Mouse (Mus musculus) hindbrain, embryonic 14.5 days (tissue): Measurements from ENCODE around the gene Ntng1. TPM values are rescaled to one million over a fixed set of nuclear protein-coding genes. Genes with fewer than 3 reads are reported as not detected.

Experiments used
- ATAC-seq: fragments of 200-750 bp; cut with Nextera tagmentation; 2 replicates; pipeline ENCODE4 v1.8.0; 2017; ENCODE audit warnings: moderate number of reproducible peaks, mild to moderate bottlenecking, moderate TSS enrichment, moderate library complexity; ENCODE audit not compliant: low FRiP score
- DNase-seq: peaks from one replicate; pipeline ENCODE4 v3.0.0-alpha.2; 2015; ENCODE audit warnings: low spot score
- H3K27ac ChIP-seq: fragments of 300-500 bp; sonication (generic); 2 replicates; pipeline ENCODE4 v1.5.1; 2014; ENCODE audit warnings: mild to moderate bottlenecking, moderate library complexity
- H3K27me3 ChIP-seq: fragments of 300-500 bp; sonication (generic); 2 replicates; pipeline ENCODE4 v1.6.1; 2014; ENCODE audit warnings: mild to moderate bottlenecking, low read length, mixed read lengths; ENCODE audit not compliant: control insufficient read depth, insufficient read depth
- H3K36me3 ChIP-seq: fragments of 300-500 bp; sonication (generic); replicated peaks from 2 replicates; pipeline ENCODE4 v1.6.1; 2014; ENCODE audit not compliant: control insufficient read depth, insufficient read depth
- H3K4me1 ChIP-seq: fragments of 300-500 bp; sonication (generic); replicated peaks from 2 replicates; pipeline ENCODE4 v1.6.1; 2014; ENCODE audit warnings: antibody characterized with exemption, low read length, mixed read lengths; ENCODE audit not compliant: control insufficient read depth, insufficient read depth
- H3K4me2 ChIP-seq: fragments of 300-500 bp; sonication (generic); replicated peaks from 2 replicates; pipeline ENCODE4 v1.6.1; 2014; ENCODE audit warnings: mild to moderate bottlenecking, moderate library complexity
- H3K4me3 ChIP-seq: fragments of 300-500 bp; sonication (generic); replicated peaks from 2 replicates; pipeline ENCODE4 v1.5.1; 2014; ENCODE audit warnings: mild to moderate bottlenecking, low read length
- H3K9ac ChIP-seq: fragments of 300-500 bp; sonication (generic); 2 replicates; pipeline ENCODE4 v1.6.1; 2014
- H3K9me3 ChIP-seq: fragments of 300-500 bp; sonication (generic); 2 replicates; pipeline ENCODE4 v1.6.1; 2016; ENCODE audit warnings: low read length; ENCODE audit not compliant: control insufficient read depth
- WGBS: fragments of 180-500 bp; shearing (Covaris S2); extraction: QIAGEN DNeasy Blood & Tissue Kit; methylation state at CpG from one replicate; pipeline ENCODE4 v1.1.7; 2014; 5-methylcytosine and 5-hydroxymethylcytosine counted together
- polyA plus RNA-seq: library from polyadenylated mRNA; unstranded; fragments of >200 nt; fragmentation: Nextera tagmentation; extraction: Ambion mirVana; gene quantifications from 2 replicates; pipeline ENCODE4 v1.2.1, GENCODE M21; 2014

Ntng1 gene
- polyA plus RNA-seq, 1 experiment from 2014 or later: 21.3 TPM

DNA sequence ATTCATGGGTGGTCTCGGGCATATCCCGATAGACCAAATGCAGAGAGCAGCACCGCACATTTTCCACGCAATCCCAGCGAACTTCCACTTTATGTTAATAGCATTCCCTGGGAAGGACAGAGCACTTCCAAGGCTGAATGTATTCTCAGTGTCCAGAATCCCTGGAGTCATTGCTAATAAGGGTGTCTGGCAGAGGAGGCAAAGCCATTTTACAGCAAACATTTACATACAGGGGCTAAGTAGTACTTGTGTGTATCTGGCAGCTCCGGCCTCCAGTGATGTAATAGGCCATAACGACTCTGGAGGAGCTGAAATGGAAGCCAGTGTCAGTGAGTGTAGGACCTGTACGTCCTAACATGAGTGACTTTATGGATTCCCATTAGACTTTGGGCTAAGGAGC, 11.5 kb downstream of the Ntng1 start:
- H3K27me3 ChIP-seq: no peaks in the 10 kb centered on the region
- ATAC-seq (peak; percentile 67), DNase-seq (no peak)
- no peak overlapping the region for H3K9ac ChIP-seq
- H3K36me3 ChIP-seq: peaks cover 6% of the 10 kb centered on the region; the same call in 1 of the 2 replicates
- no peak overlapping the region for H3K4me3 ChIP-seq
- H3K27ac ChIP-seq: no peak overlapping the region
- peak overlapping the region; percentile 10 for H3K4me2 ChIP-seq
- no peaks in the 10 kb centered on the region for H3K9me3 ChIP-seq
- WGBS: 40% methylated on average over 8 of the region's 8 CpGs
- H3K4me1 ChIP-seq: peaks cover 9% of the 10 kb centered on the region

DNA sequence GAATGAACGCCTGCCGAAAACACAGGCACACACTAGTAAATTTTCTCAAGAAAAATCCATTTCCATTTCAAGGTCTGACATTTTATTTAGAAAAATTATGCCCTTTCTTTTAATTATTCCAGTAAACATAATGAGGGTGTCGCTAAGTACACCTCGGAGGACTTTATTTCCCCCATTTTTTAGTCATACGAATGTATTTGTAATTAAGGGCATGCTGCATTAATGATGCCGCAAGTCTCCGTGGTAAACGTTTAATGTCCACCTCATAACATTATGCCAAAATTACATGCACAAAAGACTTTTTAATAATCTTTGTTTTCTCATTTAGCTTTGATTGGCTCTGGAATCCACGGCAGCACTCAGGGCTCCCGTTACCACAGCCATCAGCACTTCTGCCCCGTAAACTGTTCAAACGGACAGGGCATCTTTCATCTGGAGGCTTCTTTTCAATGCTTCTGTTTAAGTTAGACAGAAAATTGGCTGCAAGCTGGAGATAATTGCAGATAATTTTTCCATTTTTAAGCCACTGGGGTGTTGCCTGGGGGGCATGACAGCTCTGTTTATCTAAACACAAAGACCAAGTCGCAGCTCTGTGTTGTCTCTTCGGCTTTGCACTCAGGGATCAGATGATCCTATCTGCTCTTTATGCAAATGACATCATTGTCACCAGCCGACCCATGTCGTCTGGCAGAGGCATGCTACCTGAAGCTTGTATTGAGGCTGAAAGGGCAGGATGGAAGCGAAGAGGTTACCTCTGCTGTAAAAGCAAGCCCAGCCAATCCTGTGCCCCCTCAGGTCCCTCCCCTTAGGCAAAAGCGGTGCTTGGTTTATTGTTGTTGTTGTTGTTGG, 12.5 kb downstream of the Ntng1 start:
- peak; percentile 78 for ATAC-seq
- Histone ChIP-seq H3K27me3 (no peaks in the 10 kb centered on the region), H3K9ac (peak overlapping the region; percentile 46), H3K27ac (peak overlapping the region; percentile 60), H3K36me3 (peaks cover 6% of the 10 kb centered on the region; the same call in 1 of the 2 replicates), H3K9me3 (no peaks in the 10 kb centered on the region), H3K4me1 (peaks cover 9% of the 10 kb centered on the region), H3K4me3 (peak overlapping the region; percentile 11), H3K4me2 (peak overlapping the region; percentile 44)
- WGBS: 33% methylated on average over 18 of the region's 18 CpGs
- no peak for DNase-seq

DNA sequence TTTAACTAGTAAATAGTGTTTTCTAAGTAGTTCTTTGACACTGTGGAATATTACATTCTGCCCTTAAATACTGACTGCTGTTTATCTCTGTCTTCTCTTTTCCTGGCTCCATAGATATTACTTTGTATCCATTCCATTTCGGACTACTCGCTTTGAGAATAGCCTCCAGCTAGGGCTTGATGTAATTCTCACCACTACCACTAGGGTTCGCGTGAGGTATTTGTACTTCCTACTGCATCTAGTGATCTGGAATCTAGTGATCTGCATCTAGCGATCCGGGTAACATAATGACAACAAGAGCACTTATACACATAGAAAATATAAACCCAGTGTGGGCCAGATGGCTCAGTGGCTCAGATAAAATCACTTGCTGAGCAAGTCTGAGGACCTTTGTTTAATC, 14.2 kb downstream of the Ntng1 start:
- WGBS: 60% methylated on average over 6 of the region's 6 CpGs
- DNase-seq (no peak), ATAC-seq (no peak)
- Histone ChIP-seq H3K9me3 (no peaks in the 10 kb centered on the region), H3K27me3 (no peaks in the 10 kb centered on the region), H3K4me3 (no peak overlapping the region), H3K36me3 (no peaks in the 10 kb centered on the region), H3K4me1 (peaks cover 9% of the 10 kb centered on the region), H3K27ac (no peak overlapping the region), H3K9ac (no peak overlapping the region), H3K4me2 (no peak overlapping the region)

DNA sequence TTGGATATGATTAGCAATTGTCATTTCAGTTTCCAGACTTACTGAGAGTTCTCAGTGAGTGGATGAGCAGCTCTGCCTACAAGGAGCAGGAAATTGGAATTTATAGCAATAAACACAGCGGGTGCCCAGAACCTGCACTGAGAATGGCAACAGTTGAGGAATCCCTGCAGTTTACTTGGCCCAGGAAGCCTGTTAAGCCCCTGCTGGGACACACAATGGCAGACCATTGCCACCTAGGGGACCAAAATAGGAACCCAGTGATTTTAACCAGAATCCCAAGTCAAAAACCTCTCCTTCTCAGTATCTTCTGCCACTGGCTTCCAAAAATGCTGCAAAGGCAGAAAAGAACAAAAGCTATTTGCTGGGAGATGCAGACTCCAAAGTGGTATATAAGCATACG, 37.8 kb downstream of the Ntng1 start:
- Histone ChIP-seq H3K27ac (no peak overlapping the region), H3K4me3 (no peak overlapping the region), H3K4me1 (no peaks in the 10 kb centered on the region), H3K36me3 (no peaks in the 10 kb centered on the region), H3K9ac (no peak overlapping the region), H3K9me3 (no peaks in the 10 kb centered on the region), H3K4me2 (no peak overlapping the region), H3K27me3 (no peaks in the 10 kb centered on the region)
- ATAC-seq (no peak), DNase-seq (no peak)
- WGBS: 45% methylated on average over 2 of the region's 2 CpGs

DNA sequence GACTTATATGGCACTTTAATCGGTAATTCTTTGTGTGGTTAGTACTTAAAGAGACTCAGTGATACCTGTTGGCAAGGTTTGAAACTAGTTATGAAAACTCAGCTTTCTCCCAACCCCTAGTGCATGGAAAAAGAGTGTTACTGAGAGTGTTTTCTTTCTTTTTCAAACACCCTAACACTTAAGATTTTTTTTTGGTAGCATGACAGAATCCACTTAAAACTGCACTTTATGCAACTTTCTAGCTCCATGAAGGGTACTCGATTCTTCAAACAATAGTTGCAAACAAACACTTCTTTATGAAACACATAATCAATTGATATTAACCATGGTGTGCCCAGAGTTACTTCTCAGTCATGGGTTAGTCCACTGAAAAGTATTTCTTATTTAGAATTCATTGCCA, 49.4 kb downstream of the Ntng1 start:
- no peak overlapping the region for H3K4me2 ChIP-seq
- H3K27me3 ChIP-seq: no peaks in the 10 kb centered on the region
- H3K36me3 ChIP-seq: no peaks in the 10 kb centered on the region
- H3K9ac ChIP-seq: no peak overlapping the region
- no peaks in the 10 kb centered on the region for H3K9me3 ChIP-seq
- DNase-seq (no peak), ATAC-seq (no peak)
- no peak overlapping the region for H3K27ac ChIP-seq
- H3K4me3 ChIP-seq: no peak overlapping the region
- 0 out of 2 replicates have a peak, but pooled peaks cover 7% of the 10 kb centered on the region for H3K4me1 ChIP-seq
- WGBS: 69% methylated on average over 2 of the region's 2 CpGs

DNA sequence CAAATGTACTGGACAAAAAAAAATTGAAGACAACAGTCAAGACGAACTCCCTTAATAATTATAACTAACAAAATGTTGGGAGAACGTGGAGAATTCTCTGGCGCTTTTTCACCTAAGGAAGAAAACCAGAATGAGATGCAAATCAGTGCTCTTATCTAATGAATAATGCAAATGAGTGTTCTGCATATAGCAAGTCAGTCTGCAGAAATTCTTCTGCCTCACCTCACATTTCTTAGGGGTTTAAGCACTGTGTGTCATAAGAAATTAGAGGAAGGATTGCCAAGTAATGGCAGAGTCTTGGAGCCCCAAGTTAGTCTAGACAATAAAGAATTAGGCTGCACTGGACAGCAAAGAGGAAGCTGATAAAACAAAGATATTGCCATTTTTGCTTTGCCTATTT, 49.8 kb downstream of the Ntng1 start:
- H3K4me2 ChIP-seq: no peak overlapping the region
- H3K27me3 ChIP-seq: no peaks in the 10 kb centered on the region
- 44% methylated on average over 3 of the region's 3 CpGs for WGBS
- no peaks in the 10 kb centered on the region for H3K9me3 ChIP-seq
- no peak overlapping the region for H3K4me3 ChIP-seq
- DNase-seq: no peak
- H3K9ac ChIP-seq: no peak overlapping the region
- H3K4me1 ChIP-seq: 0 out of 2 replicates have a peak, but pooled peaks cover 7% of the 10 kb centered on the region
- ATAC-seq: no peak
- no peak overlapping the region for H3K27ac ChIP-seq
- H3K36me3 ChIP-seq: no peaks in the 10 kb centered on the region

DNA sequence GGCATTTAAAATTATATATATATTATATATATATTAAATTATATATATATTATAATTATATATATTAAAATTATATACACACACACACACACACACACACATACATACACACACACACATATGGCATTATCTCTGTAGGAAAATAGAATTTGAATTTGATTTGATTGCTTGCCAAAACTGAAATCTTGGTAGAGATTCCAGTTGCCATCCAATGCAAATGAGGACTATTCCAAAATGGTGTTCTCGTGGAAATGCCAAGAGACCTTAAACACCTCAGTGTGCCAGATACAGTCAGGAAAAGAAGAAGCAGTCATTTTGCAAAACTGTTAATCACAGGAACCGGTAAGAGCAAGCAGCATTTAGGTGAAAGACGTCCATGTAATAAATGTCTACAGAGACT, 51.3 kb downstream of the Ntng1 start:
- 81% methylated on average over 3 of the region's 3 CpGs for WGBS
- H3K4me1 ChIP-seq: 0 out of 2 replicates have a peak, but pooled peaks cover 7% of the 10 kb centered on the region
- no peak for DNase-seq
- H3K9ac ChIP-seq: no peak overlapping the region
- no peaks in the 10 kb centered on the region for H3K27me3 ChIP-seq
- H3K36me3 ChIP-seq: no peaks in the 10 kb centered on the region
- ATAC-seq: no peak
- H3K27ac ChIP-seq: no peak overlapping the region
- H3K9me3 ChIP-seq: no peaks in the 10 kb centered on the region
- no peak overlapping the region for H3K4me2 ChIP-seq
- no peak overlapping the region for H3K4me3 ChIP-seq

DNA sequence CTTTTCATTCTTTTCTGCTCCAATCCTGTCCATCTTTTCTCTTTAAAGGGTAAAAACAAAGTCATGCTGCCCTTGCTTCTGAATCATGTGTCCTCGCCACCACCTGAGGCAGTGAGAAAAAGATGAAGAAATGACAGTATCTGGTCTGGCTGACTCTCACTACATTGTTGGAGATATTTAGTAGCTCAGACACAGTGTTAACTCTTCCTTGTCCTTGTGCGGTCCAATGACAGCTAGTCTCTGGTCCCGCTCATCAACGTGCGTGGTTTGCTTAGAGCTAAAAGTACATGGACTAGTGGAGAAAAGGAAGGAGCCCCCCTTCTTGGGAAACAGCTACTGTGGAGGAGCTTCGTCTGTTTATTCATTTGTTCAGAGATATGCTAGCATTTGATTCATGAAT, 56.6 kb downstream of the Ntng1 start:
- no peaks in the 10 kb centered on the region for H3K36me3 ChIP-seq
- no peak for ATAC-seq
- H3K9me3 ChIP-seq: no peaks in the 10 kb centered on the region
- DNase-seq: no peak
- peaks cover 9% of the 10 kb centered on the region; the same call in 1 of the 2 replicates for H3K4me1 ChIP-seq
- 84% methylated on average over 6 of the region's 6 CpGs for WGBS
- no peak overlapping the region for H3K4me3 ChIP-seq
- no peak overlapping the region for H3K27ac ChIP-seq
- no peaks in the 10 kb centered on the region for H3K27me3 ChIP-seq
- H3K4me2 ChIP-seq: no peak overlapping the region
- no peak overlapping the region for H3K9ac ChIP-seq

DNA sequence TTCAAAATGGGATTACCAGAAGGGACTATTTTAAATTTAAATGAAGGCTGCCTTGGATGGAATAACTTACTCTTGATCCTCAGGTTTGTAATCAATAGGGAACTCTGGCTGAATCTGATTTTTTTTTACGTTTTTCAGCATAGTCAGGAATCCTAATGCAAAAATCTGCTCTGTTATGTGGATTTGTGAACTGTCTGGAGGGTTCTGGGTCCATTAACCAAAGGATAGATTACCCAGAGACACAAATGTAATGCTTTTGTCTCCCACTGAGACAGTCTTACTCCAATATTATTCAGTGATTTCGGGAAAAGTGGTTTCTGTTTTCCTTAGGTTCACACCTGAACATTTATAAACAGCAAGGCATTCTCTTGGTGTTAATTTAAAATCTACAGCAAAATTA, 58.5 kb downstream of the Ntng1 start:
- Histone ChIP-seq H3K27me3 (no peaks in the 10 kb centered on the region), H3K4me1 (peaks cover 9% of the 10 kb centered on the region; the same call in 1 of the 2 replicates), H3K9me3 (no peaks in the 10 kb centered on the region), H3K4me2 (no peak overlapping the region), H3K9ac (no peak overlapping the region), H3K27ac (peak overlapping the region; percentile 45; the same call in 1 of the 2 replicates), H3K36me3 (no peaks in the 10 kb centered on the region), H3K4me3 (no peak overlapping the region)
- no peak for DNase-seq
- no peak for ATAC-seq
- 37% methylated on average over 2 of the region's 2 CpGs for WGBS
